Mouse (Mus musculus) stomach, postnatal 0 days (tissue): ENCODE results near the gene Yars.

ENCODE experiments used
- CTCF ChIP-seq: IDR thresholded peaks from 2 replicates; pipeline ENCODE4 v1.5.1; 2016; ENCODE audit warnings: antibody characterized with exemption, low read depth, mild to moderate bottlenecking, moderate library complexity
- EP300 ChIP-seq: optimal IDR thresholded peaks from 2 replicates; pipeline ENCODE3; 2016; ENCODE audit warnings: antibody characterized with exemption

DNA sequence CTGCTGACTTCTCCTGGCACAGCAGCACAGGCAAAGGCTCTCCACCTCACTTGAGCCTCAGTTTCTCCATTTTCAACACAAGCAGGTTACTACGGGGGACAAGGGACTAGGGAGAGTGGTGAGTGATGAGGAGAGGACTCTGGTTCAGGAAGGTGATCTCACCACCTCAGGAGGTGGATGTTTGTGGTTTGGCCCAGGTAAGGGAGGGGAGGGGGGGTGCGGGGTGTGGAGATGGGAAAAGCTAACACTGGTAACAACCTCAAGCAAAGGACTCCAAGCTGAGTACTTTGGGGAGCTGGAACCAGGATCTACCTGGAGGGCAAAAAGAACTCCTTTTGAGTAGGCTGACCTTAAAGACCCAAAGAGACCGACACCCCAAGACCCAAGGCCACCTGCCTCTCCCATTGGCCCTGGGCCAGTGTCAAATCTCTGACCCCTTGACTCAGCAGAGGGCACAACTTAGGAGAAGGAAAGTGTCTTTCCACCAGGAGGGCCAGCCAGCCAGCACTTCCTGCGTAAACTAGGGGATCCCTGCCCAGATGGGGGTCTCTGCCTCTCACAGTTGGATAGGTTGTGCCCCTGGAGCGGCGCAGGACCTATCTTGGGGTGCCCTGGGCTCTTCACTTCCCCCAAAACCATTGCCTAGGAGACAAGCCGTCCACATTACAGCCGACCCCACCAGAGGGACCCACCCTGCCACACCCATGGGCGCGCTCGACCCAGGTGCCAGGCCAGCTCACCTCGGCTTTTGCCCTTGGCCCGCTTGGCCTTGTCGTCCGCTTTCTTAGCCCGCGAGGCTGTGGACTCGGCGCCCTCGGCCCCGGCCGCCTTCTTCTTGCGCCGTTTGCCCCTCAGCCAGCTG, 58.1 kb downstream of the Yars start:
- TF ChIP-seq CTCF, result no peak
- TF ChIP-seq EP300, result no peak
